Mouse (Mus musculus) adipocyte (in vitro differentiated cells): Measurements from ENCODE around the gene Mfsd10.
"Not testable (repeated sequence)": the region's sequence is repeated elsewhere in the genome, so short reads cannot be mapped to it uniquely, and the experiment has no call there.

ENCODE experiments used
- DNase-seq: peaks from one replicate; pipeline ENCODE4 v3.0.0-alpha.2; 2016; ENCODE audit warnings: low spot score

Gene Mfsd10

GRCm38 (mm10) chr5:34607100-34607880 is 29.7 kb downstream of the Mfsd10 start:
- DNase-seq = no peak

- no peak for DNase-seq
These were observed 32.4 kb downstream of the Mfsd10 start for GRCm38 (mm10) chr5:34604576-34604975.

GRCm38 (mm10) chr5:34593202-34593727 is 43.7 kb downstream of the Mfsd10 start:
- DNase-seq = no peak

- no peak for DNase-seq
These were observed 44.3 kb downstream of the Mfsd10 start for GRCm38 (mm10) chr5:34592666-34593065.

- DNase-seq = not testable (repeated sequence)
These were observed 44.8 kb downstream of the Mfsd10 start for GRCm38 (mm10) chr5:34592224-34592623.

- no peak for DNase-seq
These were observed 45.5 kb downstream of the Mfsd10 start for GRCm38 (mm10) chr5:34591388-34592004.

- no peak for DNase-seq
These were observed 46.3 kb downstream of the Mfsd10 start for GRCm38 (mm10) chr5:34590702-34591101.

GRCm38 (mm10) chr5:34590059-34590458 is 47.0 kb downstream of the Mfsd10 start:
- no peak for DNase-seq

GRCm38 (mm10) chr5:34587881-34588280 is 49.1 kb downstream of the Mfsd10 start:
- no peak for DNase-seq

GRCm38 (mm10) chr5:34585216-34585615 is 51.8 kb downstream of the Mfsd10 start:
- no peak for DNase-seq
